Mouse (Mus musculus) granulocyte monocyte progenitor cell, adult 5-6 weeks (primary cell): ENCODE measurements around the gene Noct. TPM values are rescaled to one million over a fixed set of nuclear protein-coding genes. Genes with fewer than 3 reads are reported as not detected.
A peak's percentile ranks its signal among the peaks of the same experiment; 100 is the strongest.
"Not testable (repeated sequence)": the region's sequence is repeated elsewhere in the genome, so short reads cannot be mapped to it uniquely, and the experiment has no call there.

Experiments
- ATAC-seq: replicated peaks from 2 replicates; pipeline ENCODE4 v1.8.0; 2016; ENCODE audit warnings: mild to moderate bottlenecking, moderate TSS enrichment, inconsistent platforms; ENCODE audit not compliant: poor library complexity, severe bottlenecking
- total RNA-seq, 2 experiments: library from RNA; stranded (forward) in 1 of 2; stranded (reverse) in 1 of 2; fragments of 200-712, 200-1000 nt in 1 of 2; fragments of >200 nt in 1 of 2; fragmentation: Nextera tagmentation in 1 of 2; gene quantifications; 2 replicates each; pipeline ENCODE4 v1.2.3; 2014 to 2017

Noct gene
- total RNA-seq, 2 experiments from 2014 or later, result 7.0 to 13.9 TPM

DNA sequence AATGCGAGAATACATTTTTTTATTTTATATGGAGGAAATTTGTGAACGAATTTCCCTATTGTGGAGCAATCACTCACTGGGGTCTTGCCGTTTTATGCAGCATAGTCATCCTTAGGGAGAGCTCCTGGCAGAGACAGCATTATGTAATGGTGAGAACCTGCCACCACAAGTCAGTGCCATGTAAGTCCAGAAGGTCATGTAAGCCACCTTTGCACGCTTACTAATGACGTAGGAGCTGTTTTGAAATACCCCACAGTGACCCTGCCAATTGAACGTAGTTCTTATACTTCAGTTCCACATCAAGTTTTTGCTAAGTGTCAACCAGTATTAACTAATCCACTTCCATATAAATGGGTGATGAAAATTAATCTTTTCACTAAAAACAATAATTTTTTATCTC, 20.3 kb upstream of the Noct start:
- ATAC-seq, result peak; percentile 66

DNA sequence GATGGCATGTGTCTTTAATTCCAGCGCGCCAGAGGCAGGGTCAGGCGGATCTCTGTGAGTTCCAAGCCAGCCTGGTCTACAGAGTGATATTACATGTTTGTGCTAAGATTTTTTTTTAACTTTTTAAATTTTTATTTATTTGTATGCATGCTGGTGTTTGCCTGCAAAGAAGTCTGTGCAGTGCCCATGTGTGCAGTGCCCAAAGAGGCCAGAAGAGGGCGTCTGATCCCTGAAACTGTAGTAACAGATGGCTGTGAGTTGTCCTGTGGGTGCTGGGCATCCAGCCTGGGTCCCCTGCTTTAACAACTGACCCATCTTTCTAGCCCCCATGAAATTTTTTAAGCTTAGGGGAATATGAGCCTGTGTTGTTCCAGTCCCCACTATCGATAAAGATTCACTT, 19.8 kb upstream of the Noct start:
- ATAC-seq, result no peak

DNA sequence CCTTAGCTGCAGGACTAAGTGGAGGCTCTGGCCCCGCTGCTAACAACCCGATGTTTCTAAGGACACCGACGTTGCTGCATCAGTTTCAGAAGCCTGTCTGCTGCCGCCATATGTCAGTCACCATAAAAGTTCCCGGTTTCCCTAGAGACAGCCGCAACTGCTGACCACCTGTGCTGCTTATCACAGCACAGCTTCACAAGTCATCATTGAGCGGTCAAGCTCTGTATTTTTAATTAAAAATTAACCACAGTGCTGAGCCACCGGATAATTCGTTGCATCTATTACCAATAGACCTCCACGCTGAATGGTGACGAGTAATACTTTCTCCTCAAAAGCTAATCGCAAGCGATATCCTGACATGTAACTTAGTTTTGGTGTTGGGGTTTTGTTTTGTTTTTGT, 19.4 kb upstream of the Noct start:
- no peak for ATAC-seq

DNA sequence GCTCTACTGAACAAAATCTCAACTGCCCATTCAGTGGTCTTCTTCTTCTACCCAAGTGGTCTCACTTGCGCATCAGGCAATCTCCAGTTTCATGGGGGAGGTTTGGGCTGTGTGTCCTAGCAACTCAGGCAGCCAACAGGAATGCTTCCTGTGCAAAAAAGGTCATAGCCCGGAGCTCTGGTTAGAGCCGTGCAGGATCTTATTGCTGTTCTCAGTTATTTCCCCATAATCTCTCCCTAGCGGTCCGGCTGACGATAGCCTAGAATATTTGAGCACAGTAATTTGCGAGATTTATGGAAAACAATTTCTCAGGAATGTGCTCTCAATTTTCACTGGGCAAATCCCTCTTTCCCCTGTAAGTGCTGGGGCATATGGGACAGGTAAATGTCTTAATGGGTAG, 17.7 kb upstream of the Noct start:
- ATAC-seq, result no peak

GRCm38 (mm10) chr3:51208633-51209032, 15.6 kb upstream of the Noct start:
- ATAC-seq, result no peak

- peak; percentile 97 for ATAC-seq
These were observed 14.5 kb upstream of the Noct start for GRCm38 (mm10) chr3:51209503-51210314.

GRCm38 (mm10) chr3:51210485-51210884, 13.8 kb upstream of the Noct start:
- no peak for ATAC-seq

DNA sequence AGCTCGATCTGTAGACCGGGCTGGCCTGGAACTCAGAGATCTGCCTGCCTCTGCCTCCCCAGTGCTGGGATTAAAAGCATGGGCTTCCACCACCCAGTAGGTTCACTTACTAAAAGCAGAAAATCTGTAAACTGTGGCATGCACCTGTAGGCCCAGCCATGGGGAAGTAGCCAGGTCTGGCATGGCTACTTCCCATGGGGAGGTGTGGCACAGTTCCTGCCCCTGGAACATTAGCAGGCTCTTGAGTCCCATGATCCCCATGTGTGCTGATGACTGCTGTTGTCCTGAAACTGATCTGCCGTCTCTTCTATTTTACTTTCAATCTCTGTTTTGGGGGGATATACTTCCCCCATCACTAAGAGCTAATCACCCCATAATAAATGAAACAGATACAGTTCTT, 11.1 kb upstream of the Noct start:
- ATAC-seq, result no peak

DNA sequence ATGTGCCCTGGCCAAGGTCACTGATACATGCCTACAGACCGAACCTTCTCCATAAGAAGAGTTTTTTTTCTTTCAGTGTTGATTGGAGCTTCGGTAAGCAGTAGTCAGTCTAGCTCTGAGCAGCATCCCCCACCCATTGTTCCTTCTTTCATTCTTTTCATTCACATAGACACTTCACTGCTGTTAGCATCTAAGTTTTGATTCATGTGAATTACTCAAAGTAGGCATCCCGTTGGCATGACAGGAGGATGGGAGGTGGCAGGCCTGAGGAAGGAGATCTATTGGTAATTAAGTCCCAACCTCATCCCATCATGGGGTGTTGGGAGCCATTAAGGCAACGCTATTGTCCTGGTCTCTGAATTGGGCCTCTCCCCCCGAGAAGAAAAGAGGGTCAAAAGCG, 8.6 kb upstream of the Noct start:
- ATAC-seq, result no peak

DNA sequence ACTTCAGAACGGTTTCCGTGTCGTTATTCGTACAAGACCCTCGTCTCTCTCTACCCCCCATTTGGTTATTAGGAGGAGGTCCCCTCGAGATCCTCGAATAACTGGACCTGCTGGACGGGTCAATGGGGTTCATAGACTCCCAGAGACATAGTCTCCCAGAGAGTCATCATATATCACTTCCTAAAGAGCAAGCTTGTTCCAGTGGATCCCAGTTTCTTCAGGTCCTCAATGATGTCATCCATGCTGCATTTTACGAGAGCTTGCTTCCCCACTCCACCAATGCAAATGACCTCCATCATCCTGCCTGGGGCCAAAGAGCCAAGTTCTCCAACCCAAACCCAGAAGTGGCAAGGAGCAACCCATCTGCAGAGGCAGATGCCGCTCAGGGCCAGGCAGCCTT, 7.9 kb upstream of the Noct start:
- 0 out of 2 replicates have a peak, but pooled peaks have one; percentile 26 for ATAC-seq

DNA sequence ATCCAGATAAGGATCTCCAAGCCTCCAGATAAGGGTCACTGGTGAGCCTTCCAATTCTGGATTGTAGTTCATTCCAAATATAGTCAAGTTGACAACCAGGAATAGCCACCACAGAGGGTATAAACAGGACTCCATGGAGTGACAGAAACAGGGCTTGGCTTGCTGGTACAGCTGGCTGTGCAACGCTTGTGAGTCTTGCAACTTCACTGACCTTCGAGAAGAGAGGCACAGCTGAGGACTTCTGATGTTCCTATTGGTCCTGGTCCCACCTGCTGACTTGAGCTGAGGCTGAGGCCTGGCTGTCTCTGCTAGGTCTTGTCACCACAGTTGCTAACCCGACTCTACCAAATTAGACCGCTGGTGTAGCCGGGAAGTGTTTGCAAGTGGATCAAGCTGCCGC, 5.9 kb upstream of the Noct start:
- ATAC-seq, result not testable (repeated sequence)

- no peak for ATAC-seq
These were observed 5.0 kb upstream of the Noct start for GRCm38 (mm10) chr3:51219213-51219612.

GRCm38 (mm10) chr3:51220846-51221245, 3.4 kb upstream of the Noct start:
- no peak for ATAC-seq

GRCm38 (mm10) chr3:51221847-51222246, 2.4 kb upstream of the Noct start:
- no peak for ATAC-seq

DNA sequence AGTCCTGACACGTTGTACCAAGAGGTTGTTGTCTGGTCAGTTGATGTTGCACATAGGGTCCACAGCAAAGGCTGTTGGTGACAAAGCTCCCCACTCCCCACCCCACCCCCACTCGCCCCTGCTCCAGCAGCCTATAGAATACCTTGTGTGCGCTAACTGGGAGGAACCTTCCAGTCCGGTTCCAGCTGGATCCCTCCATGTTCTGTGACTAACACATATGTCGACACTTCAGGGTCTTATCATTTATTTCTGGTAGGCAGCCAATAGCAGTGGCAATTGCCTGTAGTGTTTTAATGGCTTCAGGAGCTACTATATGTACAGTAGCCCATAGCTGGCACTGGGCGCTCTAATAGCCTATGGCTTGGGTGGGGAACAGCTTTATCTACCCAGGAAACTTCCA, 1.9 kb upstream of the Noct start:
- no peak for ATAC-seq

GRCm38 (mm10) chr3:51222834-51223460, 1.3 kb upstream of the Noct start:
- no peak for ATAC-seq

DNA sequence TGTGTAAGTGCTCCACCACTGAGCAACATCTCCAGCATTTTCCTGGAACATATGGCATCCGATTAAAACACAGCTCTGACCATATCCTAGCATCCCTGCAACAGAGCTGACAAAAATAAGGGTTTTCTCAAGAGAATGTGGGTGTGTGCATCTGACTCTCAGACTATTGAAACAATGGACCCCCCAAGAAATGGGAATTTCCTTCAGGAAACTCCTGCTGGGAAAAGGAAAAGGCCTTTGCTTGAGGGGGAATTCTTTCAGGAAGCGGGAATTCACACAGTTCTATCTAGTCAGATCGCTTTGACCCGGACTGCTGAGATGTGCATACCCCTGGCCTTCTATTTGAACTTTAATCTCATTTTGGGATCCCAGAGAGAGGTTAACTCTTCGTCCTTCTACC, 691 bp upstream of the Noct start:
- no peak for ATAC-seq

- ATAC-seq, result no peak
These were observed 1.0 kb downstream of the Noct start for GRCm38 (mm10) chr3:51225226-51225750.

DNA sequence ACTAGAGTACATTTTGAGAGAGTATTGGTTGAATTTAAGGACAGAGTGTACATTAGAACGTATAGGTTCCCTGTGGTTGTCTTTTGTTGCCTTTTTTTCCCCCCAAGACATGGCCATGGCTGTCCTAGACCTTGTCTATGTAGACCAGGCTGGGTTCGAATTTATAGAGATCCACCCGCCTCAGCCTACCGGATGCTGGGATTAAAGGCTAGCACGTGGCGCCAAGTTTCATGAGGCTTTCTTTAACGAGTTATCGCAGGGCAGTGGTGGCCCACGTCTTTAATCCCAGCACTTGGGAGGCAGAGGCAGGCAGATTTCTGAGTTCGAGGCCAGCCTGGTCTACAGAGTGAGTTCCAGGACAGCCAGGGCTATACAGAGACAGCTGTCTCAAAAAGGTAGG, 1.7 kb downstream of the Noct start:
- ATAC-seq, result no peak

GRCm38 (mm10) chr3:51226601-51227000, 2.4 kb downstream of the Noct start:
- ATAC-seq, result no peak; the same call in 1 of the 2 replicates

DNA sequence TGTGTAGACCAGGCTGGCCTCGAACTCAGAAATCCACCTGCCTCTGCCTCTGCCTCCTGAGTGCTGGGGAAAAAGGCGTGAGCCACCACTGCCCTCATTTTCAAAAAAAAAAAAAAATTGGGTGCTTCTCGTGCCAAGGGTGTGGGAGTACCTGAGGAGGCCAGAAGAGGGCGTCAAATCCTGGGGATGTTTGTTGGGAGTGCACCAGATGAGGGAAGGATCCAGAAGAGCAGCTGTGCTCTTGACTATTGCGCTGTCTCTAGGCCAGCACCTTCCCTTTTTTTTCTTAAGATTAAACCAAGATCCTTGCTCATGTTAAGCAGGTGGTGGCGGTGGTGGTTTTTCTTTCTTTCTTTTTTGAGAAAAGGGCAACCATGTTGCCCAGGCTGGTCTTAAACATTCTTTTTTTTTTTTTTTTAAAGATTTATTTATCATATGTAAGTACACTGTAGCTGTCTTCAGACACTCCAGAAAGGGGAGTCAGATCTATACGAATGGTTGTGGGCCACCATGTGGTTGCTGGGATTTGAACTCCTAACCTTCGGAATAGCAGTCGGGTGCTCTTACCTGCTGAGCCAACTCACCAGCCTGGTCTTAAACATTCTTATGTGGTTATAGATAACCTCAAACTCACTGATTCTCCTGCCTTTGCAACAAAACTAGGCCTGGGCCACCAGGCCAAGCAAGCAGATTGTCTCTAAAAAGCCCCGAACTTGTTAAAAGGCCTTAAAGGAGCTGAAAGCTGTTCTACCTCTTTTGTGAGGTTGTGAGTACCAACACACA, 4.0 kb downstream of the Noct start:
- ATAC-seq, result peak; percentile 61
